Mouse (Mus musculus): ENCODE results near the gene Maats1. TPM values are rescaled to one million over a fixed set of nuclear protein-coding genes. Genes with fewer than 3 reads are reported as not detected.
A peak's percentile ranks its signal among the peaks of the same experiment; 100 is the strongest.

Gene Maats1
- total RNA-seq, 2 experiments from 2014 or later, result 1.1 to 1.3 TPM

- Histone ChIP-seq H3K27ac (no peak overlapping the region), H3K4me3 (no peak overlapping the region)
- TF ChIP-seq CTCF (conservative IDR thresholded peaks at IDR 0.05), result no peak
- no peak for DNase-seq (ENCODE audit: low spot score in 2 of 2)
Observed at GRCm38 (mm10) chr16:38324311-38324710, 17.6 kb downstream of the Maats1 start.

GRCm38 (mm10) chr16:38321452-38321935, 20.4 kb downstream of the Maats1 start:
- TF ChIP-seq CTCF (conservative IDR thresholded peaks at IDR 0.05), result peak; percentile 77
- peak; percentile 63 to 68 for DNase-seq (ENCODE audit: low spot score in 2 of 2)

GRCm38 (mm10) chr16:38319087-38319486, 22.9 kb downstream of the Maats1 start:
- DNase-seq (ENCODE audit: low spot score in 2 of 2), result no peak
- no peak overlapping the region for H3K4me3 ChIP-seq
- H3K27ac ChIP-seq, result no peak overlapping the region
- TF ChIP-seq CTCF (conservative IDR thresholded peaks at IDR 0.05), result no peak

More at GRCm38 (mm10) chr16:38321452-38321935, 20.4 kb downstream of the Maats1 start:
- no peak overlapping the region for H3K4me3 ChIP-seq
- H3K27ac ChIP-seq, result no peak overlapping the region

GRCm38 (mm10) chr16:38318492-38318891, 23.5 kb downstream of the Maats1 start:
- H3K27ac ChIP-seq, result no peak overlapping the region
- DNase-seq (ENCODE audit: low spot score in 2 of 2), result no peak
- H3K4me3 ChIP-seq, result no peak overlapping the region
- no peak for TF ChIP-seq CTCF (conservative IDR thresholded peaks at IDR 0.05)

- no peak for DNase-seq (ENCODE audit: low spot score in 2 of 2)
- no peak overlapping the region for H3K27ac ChIP-seq
- TF ChIP-seq CTCF (conservative IDR thresholded peaks at IDR 0.05), result no peak
- no peak overlapping the region for H3K4me3 ChIP-seq
Observed at GRCm38 (mm10) chr16:38308195-38308594, 33.7 kb downstream of the Maats1 start.

GRCm38 (mm10) chr16:38307651-38308050, 34.3 kb downstream of the Maats1 start:
- no peak overlapping the region for H3K27ac ChIP-seq
- TF ChIP-seq CTCF (conservative IDR thresholded peaks at IDR 0.05), result no peak
- no peak overlapping the region for H3K4me3 ChIP-seq
- no peak for DNase-seq (ENCODE audit: low spot score in 2 of 2)

GRCm38 (mm10) chr16:38307221-38307605, 34.7 kb downstream of the Maats1 start:
- DNase-seq (ENCODE audit: low spot score in 2 of 2), result no peak
- Histone ChIP-seq H3K4me3 (no peak overlapping the region), H3K27ac (no peak overlapping the region)
- TF ChIP-seq CTCF (conservative IDR thresholded peaks at IDR 0.05), result no peak

- H3K27ac ChIP-seq, result no peak overlapping the region
- H3K4me3 ChIP-seq, result no peak overlapping the region
- TF ChIP-seq CTCF (conservative IDR thresholded peaks at IDR 0.05), result peak; percentile 73
- no peak for DNase-seq (ENCODE audit: low spot score in 2 of 2)
Observed at GRCm38 (mm10) chr16:38306571-38307220, 35.2 kb downstream of the Maats1 start.

GRCm38 (mm10) chr16:38304460-38305194, 37.3 kb downstream of the Maats1 start:
- no peak overlapping the region for H3K4me3 ChIP-seq
- H3K27ac ChIP-seq, result no peak overlapping the region
- TF ChIP-seq CTCF (conservative IDR thresholded peaks at IDR 0.05), result no peak
- DNase-seq (ENCODE audit: low spot score in 2 of 2), result no peak

- no peak for TF ChIP-seq CTCF (conservative IDR thresholded peaks at IDR 0.05)
Observed at GRCm38 (mm10) chr16:38302367-38302766, 39.6 kb downstream of the Maats1 start.

GRCm38 (mm10) chr16:38298410-38298809, 43.5 kb downstream of the Maats1 start:
- no peak for TF ChIP-seq CTCF (conservative IDR thresholded peaks at IDR 0.05)
- no peak for DNase-seq (ENCODE audit: low spot score in 2 of 2)
- H3K4me3 ChIP-seq, result no peak overlapping the region
- no peak overlapping the region for H3K27ac ChIP-seq

More at GRCm38 (mm10) chr16:38302367-38302766, 39.6 kb downstream of the Maats1 start:
- Histone ChIP-seq H3K4me3 (no peak overlapping the region), H3K27ac (no peak overlapping the region)
- DNase-seq (ENCODE audit: low spot score in 2 of 2), result no peak

- H3K4me3 ChIP-seq, result no peak overlapping the region
- no peak for DNase-seq (ENCODE audit: low spot score in 2 of 2)
- no peak overlapping the region for H3K27ac ChIP-seq
- TF ChIP-seq CTCF (conservative IDR thresholded peaks at IDR 0.05), result peak; percentile 72
Observed at GRCm38 (mm10) chr16:38295349-38295930, 46.5 kb downstream of the Maats1 start.

GRCm38 (mm10) chr16:38294685-38295348, 47.1 kb downstream of the Maats1 start, which contains the start of gene Nr1i2:
Gene Nr1i2 (minus strand): TSS chr16:38294824.
- Histone ChIP-seq H3K4me3 (no peak within 1 kb of the TSS), H3K27ac (no peak within 1 kb of the TSS)
- no peak for TF ChIP-seq CTCF (conservative IDR thresholded peaks at IDR 0.05)
- DNase-seq (ENCODE audit: low spot score in 2 of 2), result no peak
